Mouse (Mus musculus) lung, adult 2 months (tissue): ENCODE measurements at regions not wholly inside any gene's neighbourhood (a gene's known extent, or its start where the extent isn't known, plus 50 kb on each side); places are given as distances from the start of the nearest gene placed in this dataset.

Experiments
- CTCF ChIP-seq: fragments of 200-500 bp; IDR thresholded peaks from 2 replicates; pipeline ENCODE4 v1.5.1; 2011; ENCODE audit warnings: mild to moderate bottlenecking, low read length, control low read depth; ENCODE audit not compliant: insufficient read depth
- POLR2A ChIP-seq: fragments of 200-500 bp; IDR thresholded peaks from 2 replicates; pipeline ENCODE4 v1.6.1; 2011; ENCODE audit warnings: low read depth, mild to moderate bottlenecking, control low read depth, low read length, borderline replicate concordance; ENCODE audit errors: extremely low read depth

DNA sequence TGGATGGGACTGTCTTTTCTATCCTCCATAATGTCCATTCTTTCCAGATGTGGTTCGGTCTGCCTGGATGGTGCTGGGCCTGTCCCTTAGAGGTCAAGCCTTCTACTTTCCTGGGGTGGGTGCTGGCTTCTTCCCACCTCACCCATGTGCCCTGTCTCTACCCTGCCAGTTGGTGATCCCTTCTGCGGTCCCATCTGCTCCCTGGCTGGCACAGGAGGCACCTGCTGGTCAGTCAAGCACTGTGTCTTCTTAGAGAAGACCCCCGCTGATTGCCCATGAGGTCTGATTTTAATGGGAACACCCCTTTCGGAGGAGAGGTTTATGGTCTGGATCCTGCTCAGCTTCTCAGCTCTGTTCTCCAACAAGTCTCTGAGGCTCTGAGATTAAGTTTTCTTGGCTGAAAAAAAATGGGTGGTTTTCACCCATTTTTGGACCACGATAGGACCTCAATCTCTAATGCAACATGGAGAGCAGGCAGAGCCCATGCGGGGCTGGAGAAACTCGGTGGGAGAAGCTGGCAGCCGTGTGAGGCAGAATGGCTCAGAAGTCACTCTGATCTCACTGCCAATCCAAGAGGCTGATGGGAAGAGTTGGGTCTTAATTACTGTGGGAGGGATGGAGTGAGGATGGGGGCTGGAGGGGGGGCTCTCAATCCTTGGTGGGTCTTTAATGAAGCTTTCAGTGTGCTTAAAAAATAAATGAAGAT lies 78.5 kb upstream of the Igsf21 start:
- TF ChIP-seq CTCF: no peak
- no peak for TF ChIP-seq POLR2A
